Mouse (Mus musculus) intestine, embryonic 16.5 days (tissue): ENCODE data around the gene Pno1. TPM values are rescaled to one million over a fixed set of nuclear protein-coding genes. Genes with fewer than 3 reads are reported as not detected.
"Not testable (repeated sequence)": the region's sequence is repeated elsewhere in the genome, so short reads cannot be mapped to it uniquely, and the experiment has no call there.

Experiments used
- ATAC-seq: fragments of 200-750 bp; cut with Nextera tagmentation; 2 replicates; pipeline ENCODE4 v1.8.0; 2017; ENCODE audit warnings: moderate TSS enrichment, moderate library complexity
- H3K27ac ChIP-seq: fragments of 300-500 bp; sonication (generic); 2 replicates; pipeline ENCODE4 v1.5.1; 2014; ENCODE audit warnings: mild to moderate bottlenecking, low read length
- H3K27me3 ChIP-seq: fragments of 300-500 bp; sonication (generic); replicated peaks from 2 replicates; pipeline ENCODE4 v1.6.1; 2014; ENCODE audit warnings: low read length, control low read depth, mixed read lengths; ENCODE audit not compliant: control insufficient read depth, insufficient read depth
- H3K36me3 ChIP-seq: fragments of 300-500 bp; sonication (generic); 2 replicates; pipeline ENCODE4 v1.6.1; 2014; ENCODE audit warnings: low read length, control low read depth; ENCODE audit not compliant: control insufficient read depth, insufficient read depth
- H3K4me1 ChIP-seq: fragments of 300-500 bp; sonication (generic); 2 replicates; pipeline ENCODE4 v1.6.1; 2014; ENCODE audit warnings: low read length, control low read depth, mixed read lengths; ENCODE audit not compliant: control insufficient read depth, insufficient read depth
- H3K4me2 ChIP-seq: fragments of 300-500 bp; sonication (generic); 2 replicates; pipeline ENCODE4 v1.6.1; 2014; ENCODE audit warnings: low read depth, low read length, control low read depth
- H3K4me3 ChIP-seq: fragments of 300-500 bp; sonication (generic); 2 replicates; pipeline ENCODE4 v1.5.1; 2014; ENCODE audit warnings: mild to moderate bottlenecking, low read length
- H3K9ac ChIP-seq: fragments of 300-500 bp; sonication (generic); 2 replicates; pipeline ENCODE4 v1.6.1; 2014; ENCODE audit warnings: low read depth, low read length
- H3K9me3 ChIP-seq: fragments of 300-500 bp; sonication (generic); 2 replicates; pipeline ENCODE4 v1.6.1; 2016; ENCODE audit warnings: low read length, control low read depth; ENCODE audit not compliant: control insufficient read depth
- WGBS: fragments of 180-500 bp; shearing (Covaris S2); extraction: QIAGEN DNeasy Blood & Tissue Kit; methylation state at CpG from one replicate; pipeline ENCODE4 v1.1.7; 2014; 5-methylcytosine and 5-hydroxymethylcytosine counted together
- polyA plus RNA-seq: library from polyadenylated mRNA; unstranded; fragments of >200 nt; fragmentation: Nextera tagmentation; extraction: Ambion mirVana; gene quantifications from 2 replicates; pipeline ENCODE4 v1.2.1, GENCODE M21; 2015

The Pno1 gene
- 66.9 and 76.8 TPM in 2 replicates for polyA plus RNA-seq

DNA sequence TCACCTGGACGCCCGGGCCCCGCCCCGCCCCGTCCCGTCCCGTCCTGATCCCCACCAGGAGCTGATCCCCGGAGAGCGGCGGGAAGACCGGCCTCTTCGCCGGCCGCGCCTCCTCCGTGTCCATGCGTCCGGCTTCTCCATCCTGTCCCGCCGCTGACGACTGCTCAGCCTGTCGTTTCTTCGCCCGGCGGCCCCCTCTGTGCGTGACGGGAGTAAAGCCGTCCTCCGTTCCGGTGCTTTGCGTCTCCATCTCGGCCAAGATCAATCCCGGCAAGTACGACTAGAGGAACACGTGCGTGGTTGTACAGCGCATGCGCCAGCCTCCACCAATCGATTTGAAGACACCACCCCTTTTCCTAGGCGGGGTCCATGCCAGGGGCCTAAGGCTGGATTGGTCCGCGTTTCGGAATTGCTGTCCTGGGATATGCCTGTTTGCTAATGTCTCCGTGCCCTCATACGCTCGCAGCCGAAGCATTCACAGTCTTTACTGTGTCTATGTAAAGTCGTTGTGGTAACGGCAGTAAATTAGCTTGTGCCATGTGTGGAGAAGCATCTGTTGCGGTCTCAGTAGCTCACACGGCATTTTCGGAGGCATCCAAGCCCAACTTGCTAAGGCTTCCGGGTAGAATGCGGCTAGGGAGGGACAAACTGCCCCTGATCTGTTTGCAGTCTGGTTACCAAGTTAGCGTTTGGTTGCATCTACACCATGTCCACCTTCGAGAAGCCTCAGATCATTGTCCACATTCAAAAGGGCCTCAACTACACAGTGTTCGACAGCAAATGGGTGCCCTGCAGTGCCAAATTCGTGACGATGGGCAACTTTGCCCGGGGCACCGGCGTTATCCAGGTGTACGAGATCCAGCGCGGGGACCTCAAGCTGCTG is at the start of gene Pno1:
Pno1 (minus strand) TSS at position 311 of the 883 bp plus-strand sequence.
- H3K27ac ChIP-seq, result peak within 1 kb of the TSS; percentile 73
- H3K4me2 ChIP-seq, result peak within 1 kb of the TSS; percentile 69
- H3K36me3 ChIP-seq, result no peaks in the 10 kb centered on the region
- peaks cover 8% of the 10 kb centered on the region for H3K4me1 ChIP-seq
- no peaks in the 10 kb centered on the region for H3K9me3 ChIP-seq
- peak within 1 kb of the TSS; percentile 82 for H3K9ac ChIP-seq
- WGBS, result under 1% methylated on average over 65 of the region's 65 CpGs
- peak; percentile 99 for ATAC-seq
- no peaks in the 10 kb centered on the region for H3K27me3 ChIP-seq
- H3K4me3 ChIP-seq, result peak within 1 kb of the TSS; percentile 90

GRCm38 (mm10) chr11:17257861-17258260 is 46.5 kb upstream of the Pno1 start:
- under 1% methylated on average over 17 of the region's 17 CpGs for WGBS
- Histone ChIP-seq H3K27ac (peak overlapping the region; percentile 93), H3K27me3 (no peaks in the 10 kb centered on the region), H3K9me3 (no peaks in the 10 kb centered on the region), H3K36me3 (no peaks in the 10 kb centered on the region), H3K4me3 (peak overlapping the region; percentile 87), H3K4me2 (peak overlapping the region; percentile 55), H3K9ac (peak overlapping the region; percentile 92), H3K4me1 (peaks cover 4% of the 10 kb centered on the region; the same call in 1 of the 2 replicates)
- peak; percentile 63 for ATAC-seq

GRCm38 (mm10) chr11:17257443-17257842 is 46.1 kb upstream of the Pno1 start, which contains the start of gene C1d:
C1d (plus strand) TSS chr11:17257579.
- H3K4me3 ChIP-seq, result peak within 1 kb of the TSS; percentile 87
- H3K4me2 ChIP-seq, result peak within 1 kb of the TSS; percentile 61
- no peaks in the 10 kb centered on the region for H3K27me3 ChIP-seq
- under 1% methylated on average over 33 of the region's 33 CpGs for WGBS
- H3K4me1 ChIP-seq, result peaks cover 4% of the 10 kb centered on the region; the same call in 1 of the 2 replicates
- ATAC-seq, result peak; percentile 91
- peak within 1 kb of the TSS; percentile 93 for H3K27ac ChIP-seq
- H3K9ac ChIP-seq, result peak within 1 kb of the TSS; percentile 92
- no peaks in the 10 kb centered on the region for H3K36me3 ChIP-seq
- no peaks in the 10 kb centered on the region for H3K9me3 ChIP-seq

DNA sequence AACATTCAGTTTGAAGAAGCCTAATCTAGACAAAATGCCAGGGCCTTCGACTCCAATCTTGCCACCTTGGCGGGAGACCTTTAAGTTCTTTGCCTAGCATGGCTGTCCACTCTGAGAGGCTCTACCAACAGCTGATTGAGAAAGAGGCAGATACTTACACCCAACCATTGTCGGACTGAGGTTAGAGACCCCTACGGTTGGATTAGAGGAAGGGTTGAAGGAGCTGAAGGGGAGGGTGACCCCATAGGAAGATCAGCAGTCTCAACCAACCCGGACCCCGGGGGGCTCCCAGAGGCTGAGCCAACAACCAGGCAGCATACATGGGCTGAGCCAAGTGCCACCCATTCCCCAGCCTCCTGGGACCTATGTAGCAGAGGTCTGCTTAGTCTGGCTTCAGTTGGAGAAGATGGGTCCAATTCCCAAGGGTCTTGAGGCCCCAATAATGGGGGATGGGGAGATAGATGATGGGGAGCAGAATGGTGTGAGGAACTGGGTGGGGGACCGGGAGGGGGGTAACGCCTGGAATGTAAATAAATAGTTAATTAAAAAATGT is 45.5 kb upstream of the Pno1 start:
- WGBS, result 53% methylated on average over 8 of the region's 8 CpGs
- no peaks in the 10 kb centered on the region for H3K27me3 ChIP-seq
- peak overlapping the region; percentile 87 for H3K4me3 ChIP-seq
- H3K9ac ChIP-seq, result peak overlapping the region; percentile 92
- no peaks in the 10 kb centered on the region for H3K9me3 ChIP-seq
- ATAC-seq, result peak; percentile 71
- H3K36me3 ChIP-seq, result no peaks in the 10 kb centered on the region
- H3K27ac ChIP-seq, result no peak overlapping the region
- H3K4me1 ChIP-seq, result peaks cover 4% of the 10 kb centered on the region; the same call in 1 of the 2 replicates
- peak overlapping the region; percentile 61 for H3K4me2 ChIP-seq

DNA sequence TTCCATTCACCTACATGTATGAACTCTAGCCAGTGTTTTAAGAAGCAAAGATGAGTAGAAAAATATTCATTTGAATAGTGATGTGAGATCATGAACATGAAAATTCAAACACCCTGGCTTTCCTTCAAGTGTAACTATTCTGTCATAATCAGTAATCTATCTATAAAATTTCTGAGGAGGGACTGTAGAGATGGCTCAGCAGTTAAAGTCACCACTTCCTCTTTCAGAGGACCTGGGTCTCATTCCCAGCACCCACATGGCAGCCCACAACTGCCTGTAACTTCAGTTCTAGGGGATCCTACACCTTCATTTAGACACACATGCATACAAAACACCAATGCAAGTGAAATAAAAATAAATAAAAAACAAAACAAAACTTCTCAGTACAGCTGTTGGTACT is 37.3 kb upstream of the Pno1 start:
- H3K27me3 ChIP-seq, result no peaks in the 10 kb centered on the region
- no peak overlapping the region for H3K27ac ChIP-seq
- no peaks in the 10 kb centered on the region for H3K9me3 ChIP-seq
- no peak overlapping the region for H3K9ac ChIP-seq
- H3K4me1 ChIP-seq, result no peaks in the 10 kb centered on the region
- H3K4me2 ChIP-seq, result no peak overlapping the region
- H3K36me3 ChIP-seq, result no peaks in the 10 kb centered on the region
- no peak for ATAC-seq
- H3K4me3 ChIP-seq, result no peak overlapping the region

DNA sequence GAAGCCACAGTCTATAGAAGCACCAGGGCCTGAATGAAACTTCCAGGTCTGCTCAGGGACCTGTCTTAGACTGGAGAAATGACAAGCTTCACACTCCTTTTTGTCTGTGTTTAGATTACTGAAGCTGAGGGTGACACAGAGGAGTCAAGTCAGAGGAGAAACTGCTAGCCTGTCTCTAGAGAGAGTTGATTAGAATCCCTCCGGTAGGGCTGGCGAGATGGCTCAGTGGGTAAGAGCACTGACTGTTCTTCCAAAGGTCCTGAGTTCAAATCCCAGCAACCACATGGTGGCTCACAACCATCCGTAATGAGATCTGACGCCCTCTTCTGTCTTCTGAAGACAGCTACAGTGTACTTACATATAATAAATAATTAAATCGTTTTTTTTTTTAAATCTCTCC is 27.2 kb upstream of the Pno1 start:
- H3K4me3 ChIP-seq, H3K27ac ChIP-seq, H3K36me3 ChIP-seq, H3K9ac ChIP-seq, H3K4me2 ChIP-seq, H3K27me3 ChIP-seq, H3K9me3 ChIP-seq, ATAC-seq, H3K4me1 ChIP-seq: not testable (repeated sequence)
- WGBS, result 87% methylated on average over 5 of the region's 5 CpGs

DNA sequence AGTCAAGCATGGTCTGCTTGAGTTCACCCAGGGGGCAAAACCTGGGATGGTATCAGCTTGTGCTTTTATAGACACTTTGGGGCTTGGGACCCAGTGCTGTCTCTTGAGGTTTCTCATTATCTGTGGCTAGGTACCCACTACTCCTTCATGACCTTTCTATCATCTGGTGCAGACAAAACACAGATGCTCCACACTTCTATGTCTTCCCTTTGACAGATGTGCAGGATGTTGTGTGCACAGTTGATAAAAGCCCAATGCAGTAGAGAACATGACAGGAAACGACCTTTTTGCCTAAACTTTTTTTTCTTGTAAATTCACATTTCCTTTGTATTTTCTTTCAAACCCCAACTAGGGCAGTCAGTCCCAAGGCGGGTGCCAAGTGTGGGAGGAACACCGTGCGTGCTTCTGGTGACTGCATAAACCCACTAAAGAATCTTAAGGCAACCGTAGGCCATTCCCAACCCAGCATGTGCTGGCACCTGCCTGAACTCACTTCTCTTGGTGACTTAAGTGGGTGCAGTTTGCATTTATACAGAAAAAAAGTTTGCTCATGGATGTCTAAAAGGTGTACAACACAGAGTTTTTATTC is 25.2 kb upstream of the Pno1 start:
- Histone ChIP-seq H3K4me3 (no peak overlapping the region), H3K27ac (no peak overlapping the region), H3K27me3 (no peaks in the 10 kb centered on the region), H3K36me3 (peaks cover 5% of the 10 kb centered on the region; the same call in 1 of the 2 replicates), H3K4me2 (no peak overlapping the region), H3K9ac (no peak overlapping the region), H3K4me1 (no peaks in the 10 kb centered on the region), H3K9me3 (no peaks in the 10 kb centered on the region)
- no peak for ATAC-seq
- WGBS, result 72% methylated on average over 5 of the region's 5 CpGs

GRCm38 (mm10) chr11:17232792-17233191 is 21.4 kb upstream of the Pno1 start:
- WGBS, result 68% methylated on average over 5 of the region's 5 CpGs

GRCm38 (mm10) chr11:17221126-17221525 is 9.8 kb upstream of the Pno1 start:
- H3K27ac ChIP-seq, result no peak overlapping the region
- no peak overlapping the region for H3K9ac ChIP-seq
- no peaks in the 10 kb centered on the region for H3K4me1 ChIP-seq
- H3K9me3 ChIP-seq, result no peaks in the 10 kb centered on the region
- H3K4me2 ChIP-seq, result no peak overlapping the region
- 93% methylated on average over 8 of the region's 8 CpGs for WGBS
- no peaks in the 10 kb centered on the region for H3K27me3 ChIP-seq
- H3K4me3 ChIP-seq, result no peak overlapping the region
- no peaks in the 10 kb centered on the region for H3K36me3 ChIP-seq
- ATAC-seq, result no peak

More at GRCm38 (mm10) chr11:17232792-17233191, 21.4 kb upstream of the Pno1 start:
- Histone ChIP-seq H3K27me3 (no peaks in the 10 kb centered on the region), H3K9ac (no peak overlapping the region), H3K4me2 (no peak overlapping the region), H3K4me1 (no peaks in the 10 kb centered on the region), H3K9me3 (no peaks in the 10 kb centered on the region), H3K27ac (no peak overlapping the region), H3K4me3 (no peak overlapping the region), H3K36me3 (peaks cover 5% of the 10 kb centered on the region; the same call in 1 of the 2 replicates)
- ATAC-seq, result no peak
